Mouse (Mus musculus): Measurements from ENCODE around the gene Gpr68. TPM values are rescaled to one million over a fixed set of nuclear protein-coding genes. Genes with fewer than 3 reads are reported as not detected.

Gpr68 gene
- polyA plus RNA-seq, 1 experiment: 24.2 TPM

GRCm38 (mm10) chr12:100909765-100910164, 1.8 kb upstream of the Gpr68 start:
- Histone ChIP-seq H3K4me1 (ENCODE audit: control insufficient read depth, insufficient read depth, low read length) (peaks cover 33% of the 10 kb centered on the region), H3K27ac (ENCODE audit: insufficient read depth, low read length) (peak overlapping the region; percentile 6; the same call in 1 of the 2 replicates), H3K27me3 (ENCODE audit: control insufficient read depth, insufficient read depth, low read length) (no peaks in the 10 kb centered on the region), H3K4me3 (replicated peaks; ENCODE audit: insufficient read depth, low read depth, low read length) (no peak overlapping the region)
- peak; percentile 61 to 74 for DNase-seq
- TF ChIP-seq CTCF (IDR thresholded peaks at IDR 0.05; ENCODE audit: borderline replicate concordance, insufficient read depth, low read depth, low read length) (no peak), POLR2A (IDR thresholded peaks at IDR 0.05; ENCODE audit: borderline replicate concordance, insufficient read depth, low read length) (no peak)
- WGBS: 31% methylated on average over 6 of the region's 6 CpGs

GRCm38 (mm10) chr12:100908298-100909034, 468 bp upstream of the Gpr68 start:
- Histone ChIP-seq H3K4me1 (ENCODE audit: control insufficient read depth, insufficient read depth, low read length) (peaks cover 33% of the 10 kb centered on the region), H3K27me3 (ENCODE audit: control insufficient read depth, insufficient read depth, low read length) (no peaks in the 10 kb centered on the region), H3K4me3 (replicated peaks; ENCODE audit: insufficient read depth, low read depth, low read length) (peak overlapping the region; percentile 72), H3K27ac (ENCODE audit: insufficient read depth, low read length) (no peak overlapping the region)
- no peak for TF ChIP-seq POLR2A (IDR thresholded peaks at IDR 0.05; ENCODE audit: borderline replicate concordance, insufficient read depth, low read length)
- TF ChIP-seq CTCF (IDR thresholded peaks at IDR 0.05; ENCODE audit: borderline replicate concordance, insufficient read depth, low read depth, low read length): no peak
- peak in 1 of 2 experiments; percentile 48 for DNase-seq
- 40% methylated on average over 10 of the region's 10 CpGs for WGBS

GRCm38 (mm10) chr12:100906861-100907260, 1.1 kb downstream of the Gpr68 start:
- H3K4me3 ChIP-seq (replicated peaks; ENCODE audit: insufficient read depth, low read depth, low read length): no peak overlapping the region
- no peak for DNase-seq
- peaks cover 33% of the 10 kb centered on the region for H3K4me1 ChIP-seq (ENCODE audit: control insufficient read depth, insufficient read depth, low read length)
- TF ChIP-seq CTCF (IDR thresholded peaks at IDR 0.05; ENCODE audit: borderline replicate concordance, insufficient read depth, low read depth, low read length) (no peak), POLR2A (IDR thresholded peaks at IDR 0.05; ENCODE audit: borderline replicate concordance, insufficient read depth, low read length) (no peak)
- H3K27me3 ChIP-seq (ENCODE audit: control insufficient read depth, insufficient read depth, low read length): no peaks in the 10 kb centered on the region
- WGBS: 93% methylated on average over 5 of the region's 5 CpGs
- no peak overlapping the region for H3K27ac ChIP-seq (ENCODE audit: insufficient read depth, low read length)

GRCm38 (mm10) chr12:100903761-100904160, 4.2 kb downstream of the Gpr68 start:
- WGBS: 62% methylated on average over 9 of the region's 9 CpGs
- TF ChIP-seq CTCF (IDR thresholded peaks at IDR 0.05; ENCODE audit: borderline replicate concordance, insufficient read depth, low read depth, low read length) (no peak), POLR2A (IDR thresholded peaks at IDR 0.05; ENCODE audit: borderline replicate concordance, insufficient read depth, low read length) (no peak)
- Histone ChIP-seq H3K27ac (ENCODE audit: insufficient read depth, low read length) (no peak overlapping the region), H3K27me3 (ENCODE audit: control insufficient read depth, insufficient read depth, low read length) (no peaks in the 10 kb centered on the region), H3K4me3 (replicated peaks; ENCODE audit: insufficient read depth, low read depth, low read length) (no peak overlapping the region), H3K4me1 (ENCODE audit: control insufficient read depth, insufficient read depth, low read length) (peaks cover 10% of the 10 kb centered on the region)
- peak; percentile 53 to 77 for DNase-seq

- H3K4me3 ChIP-seq (replicated peaks; ENCODE audit: insufficient read depth, low read depth, low read length): no peak overlapping the region
- no peak for DNase-seq
- peaks cover 5% of the 10 kb centered on the region; the same call in 1 of the 2 replicates for H3K4me1 ChIP-seq (ENCODE audit: control insufficient read depth, insufficient read depth, low read length)
- no peak overlapping the region for H3K27ac ChIP-seq (ENCODE audit: insufficient read depth, low read length)
- no peak for TF ChIP-seq POLR2A (IDR thresholded peaks at IDR 0.05; ENCODE audit: borderline replicate concordance, insufficient read depth, low read length)
- TF ChIP-seq CTCF (IDR thresholded peaks at IDR 0.05; ENCODE audit: borderline replicate concordance, insufficient read depth, low read depth, low read length): no peak
- 87% methylated on average over 6 of the region's 6 CpGs for WGBS
- H3K27me3 ChIP-seq (ENCODE audit: control insufficient read depth, insufficient read depth, low read length): no peaks in the 10 kb centered on the region
Observed at GRCm38 (mm10) chr12:100901386-100901785, 6.6 kb downstream of the Gpr68 start.

GRCm38 (mm10) chr12:100900901-100901300, 7.1 kb downstream of the Gpr68 start:
- Histone ChIP-seq H3K4me1 (ENCODE audit: control insufficient read depth, insufficient read depth, low read length) (peaks cover 7% of the 10 kb centered on the region; the same call in 1 of the 2 replicates), H3K27me3 (ENCODE audit: control insufficient read depth, insufficient read depth, low read length) (no peaks in the 10 kb centered on the region), H3K4me3 (replicated peaks; ENCODE audit: insufficient read depth, low read depth, low read length) (no peak overlapping the region), H3K27ac (ENCODE audit: insufficient read depth, low read length) (no peak overlapping the region)
- TF ChIP-seq POLR2A (IDR thresholded peaks at IDR 0.05; ENCODE audit: borderline replicate concordance, insufficient read depth, low read length): no peak
- TF ChIP-seq CTCF (IDR thresholded peaks at IDR 0.05; ENCODE audit: borderline replicate concordance, insufficient read depth, low read depth, low read length): no peak
- WGBS: 86% methylated on average over 6 of the region's 6 CpGs
- no peak for DNase-seq

GRCm38 (mm10) chr12:100899111-100899640, 8.8 kb downstream of the Gpr68 start:
- peaks cover 7% of the 10 kb centered on the region; the same call in 1 of the 2 replicates for H3K4me1 ChIP-seq (ENCODE audit: control insufficient read depth, insufficient read depth, low read length)
- no peaks in the 10 kb centered on the region for H3K27me3 ChIP-seq (ENCODE audit: control insufficient read depth, insufficient read depth, low read length)
- peak; percentile 88 to 89 for DNase-seq
- WGBS: under 1% methylated on average over 30 of the region's 30 CpGs
- TF ChIP-seq CTCF (IDR thresholded peaks at IDR 0.05; ENCODE audit: borderline replicate concordance, insufficient read depth, low read depth, low read length) (no peak), POLR2A (IDR thresholded peaks at IDR 0.05; ENCODE audit: borderline replicate concordance, insufficient read depth, low read length) (peak; percentile 74; the same call in 1 of the 2 replicates)
- H3K27ac ChIP-seq (ENCODE audit: insufficient read depth, low read length): peak overlapping the region; percentile 68
- H3K4me3 ChIP-seq (replicated peaks; ENCODE audit: insufficient read depth, low read depth, low read length): peak overlapping the region; percentile 72

Measured in cerebellum, adult 2 months (tissue).